Mouse (Mus musculus) right cerebral cortex, postnatal 36 days (tissue): ENCODE results near the gene Grik3.

ENCODE experiments used
- DNase-seq, 2 experiments: peaks; one replicate each; pipeline ENCODE4 v3.0.0; 2022; ENCODE audit warnings: low spot score in 2 of 2, mixed read lengths in 1 of 2

Grik3 gene

DNA sequence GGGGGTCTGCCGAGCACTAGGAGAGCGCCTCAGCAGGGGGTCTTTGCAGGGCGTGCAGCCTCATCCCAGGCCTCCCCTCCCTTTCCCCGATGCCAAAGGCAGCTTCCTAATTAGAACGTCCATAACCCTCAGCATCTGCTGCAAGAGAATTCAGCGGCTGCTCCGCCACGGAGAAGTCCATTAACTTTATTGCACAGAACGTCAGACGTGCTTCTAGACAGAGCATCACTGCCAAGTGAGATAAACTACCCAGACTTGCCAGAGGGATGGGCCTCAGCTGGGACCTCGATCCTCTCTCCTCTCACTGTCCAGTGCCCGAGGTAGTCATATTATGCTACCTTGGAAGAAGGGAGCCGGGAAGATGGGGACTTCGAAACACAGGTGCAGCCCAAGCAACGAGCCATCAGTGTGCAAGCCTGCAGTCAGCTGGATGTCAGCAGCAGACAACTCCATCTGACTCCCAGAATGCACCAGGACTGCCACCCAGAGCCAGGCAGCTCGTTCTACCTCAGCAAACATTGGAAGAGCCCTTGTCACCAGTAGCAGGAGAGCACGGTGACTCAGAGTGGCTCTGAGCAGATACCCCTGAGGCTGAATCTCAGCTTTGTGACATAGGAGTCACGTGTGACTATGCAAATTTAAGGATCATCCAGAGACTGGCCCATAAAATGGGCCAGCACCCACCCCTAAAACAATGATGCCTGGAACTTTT is 228.1 kb downstream of the Grik3 start:
- no peak for DNase-seq

DNA sequence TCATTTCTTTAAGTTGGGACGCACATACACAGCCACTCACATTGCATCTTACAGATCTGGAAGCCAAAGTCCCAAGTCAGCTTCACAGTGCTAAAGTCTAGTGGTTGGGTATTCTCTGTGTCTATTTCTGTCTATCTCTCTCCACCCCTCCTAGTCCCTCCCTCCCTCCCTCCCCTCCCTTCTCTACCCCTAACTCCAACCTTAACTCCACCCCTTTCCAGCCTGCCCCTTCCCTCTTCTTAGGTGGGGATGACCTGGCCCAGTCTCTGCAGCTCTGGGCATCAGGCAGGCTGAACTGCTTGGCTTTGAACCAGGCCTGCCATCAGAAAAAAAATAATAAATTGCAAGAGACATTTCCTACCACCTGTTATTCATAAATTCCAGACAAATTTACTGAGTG is 235.7 kb downstream of the Grik3 start:
- no peak for DNase-seq

DNA sequence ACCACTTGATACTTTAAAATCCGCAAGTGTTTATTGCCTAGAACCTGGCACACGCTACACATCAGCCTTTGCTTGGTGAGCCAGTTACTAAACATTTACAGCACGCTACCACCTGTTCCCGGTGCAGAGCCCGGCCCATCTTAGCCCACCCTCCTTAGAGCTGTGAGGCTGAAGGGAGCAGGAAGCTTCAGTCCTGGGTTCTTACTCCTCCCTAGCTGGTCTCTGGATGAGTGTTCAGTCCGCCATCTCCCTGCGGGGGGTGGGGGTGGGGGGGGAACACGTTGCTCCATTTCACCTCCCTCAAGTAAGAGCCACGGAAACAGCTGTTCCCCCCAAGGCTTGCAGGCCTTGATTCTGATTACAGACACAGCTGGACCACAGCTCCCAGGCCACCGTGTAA is 236.5 kb downstream of the Grik3 start:
- no peak for DNase-seq

DNA sequence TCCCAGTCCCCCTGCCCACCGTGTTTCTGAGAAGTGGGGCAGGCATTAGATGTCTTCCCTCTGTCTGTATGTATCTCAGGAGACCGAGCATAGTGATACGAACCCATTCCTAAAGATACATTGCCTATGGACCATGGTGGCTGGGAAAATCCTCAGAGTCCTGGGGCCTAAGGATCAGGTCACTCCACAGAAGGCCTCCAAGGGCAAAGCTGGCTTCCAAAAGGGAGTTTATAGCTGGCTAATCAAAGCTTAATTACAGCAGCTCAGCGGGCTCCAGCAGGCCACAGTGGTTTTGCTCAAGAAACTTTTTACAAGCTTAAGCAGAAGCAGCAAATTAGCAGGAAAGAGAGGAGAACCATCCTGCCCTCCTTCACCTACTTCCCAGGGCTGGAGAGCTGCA is 237.1 kb downstream of the Grik3 start:
- DNase-seq = no peak

DNA sequence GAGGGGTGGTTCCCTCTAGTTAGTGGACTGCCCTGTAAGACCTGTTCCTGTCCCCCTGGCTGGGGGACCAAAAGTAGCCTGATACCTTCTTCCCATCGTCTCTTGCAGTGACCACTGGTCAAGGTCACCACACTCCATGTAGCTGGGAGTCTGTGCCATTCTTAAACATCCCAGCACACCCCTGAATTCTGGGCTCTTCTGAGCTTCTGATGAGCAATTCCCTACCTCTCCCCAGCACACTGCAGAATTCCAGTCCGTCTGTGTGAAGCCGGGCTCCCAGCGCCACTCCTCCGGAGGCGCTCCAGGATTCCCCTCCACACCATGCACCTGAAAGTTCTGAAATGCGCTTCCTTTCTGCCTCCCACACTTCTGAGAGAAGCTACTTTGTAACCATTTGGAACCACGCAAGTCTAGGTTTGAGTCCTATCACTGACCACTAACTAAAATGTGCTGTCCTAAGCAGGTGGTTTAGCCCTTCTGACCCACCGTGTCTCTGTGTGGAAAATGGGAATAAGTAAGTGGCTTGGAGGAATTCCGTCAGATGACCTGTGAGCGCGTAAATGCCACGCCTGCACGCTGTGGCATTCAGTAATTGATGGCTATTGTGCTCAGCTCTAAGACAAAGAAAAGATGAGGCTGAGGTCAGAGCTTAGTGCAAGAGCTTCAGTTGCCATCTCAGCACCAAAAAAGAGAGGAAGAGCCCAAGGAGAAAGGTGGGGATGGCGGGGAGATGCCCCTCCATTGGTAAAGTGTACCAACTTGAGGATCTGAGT is 237.8 kb downstream of the Grik3 start:
- no peak for DNase-seq

DNA sequence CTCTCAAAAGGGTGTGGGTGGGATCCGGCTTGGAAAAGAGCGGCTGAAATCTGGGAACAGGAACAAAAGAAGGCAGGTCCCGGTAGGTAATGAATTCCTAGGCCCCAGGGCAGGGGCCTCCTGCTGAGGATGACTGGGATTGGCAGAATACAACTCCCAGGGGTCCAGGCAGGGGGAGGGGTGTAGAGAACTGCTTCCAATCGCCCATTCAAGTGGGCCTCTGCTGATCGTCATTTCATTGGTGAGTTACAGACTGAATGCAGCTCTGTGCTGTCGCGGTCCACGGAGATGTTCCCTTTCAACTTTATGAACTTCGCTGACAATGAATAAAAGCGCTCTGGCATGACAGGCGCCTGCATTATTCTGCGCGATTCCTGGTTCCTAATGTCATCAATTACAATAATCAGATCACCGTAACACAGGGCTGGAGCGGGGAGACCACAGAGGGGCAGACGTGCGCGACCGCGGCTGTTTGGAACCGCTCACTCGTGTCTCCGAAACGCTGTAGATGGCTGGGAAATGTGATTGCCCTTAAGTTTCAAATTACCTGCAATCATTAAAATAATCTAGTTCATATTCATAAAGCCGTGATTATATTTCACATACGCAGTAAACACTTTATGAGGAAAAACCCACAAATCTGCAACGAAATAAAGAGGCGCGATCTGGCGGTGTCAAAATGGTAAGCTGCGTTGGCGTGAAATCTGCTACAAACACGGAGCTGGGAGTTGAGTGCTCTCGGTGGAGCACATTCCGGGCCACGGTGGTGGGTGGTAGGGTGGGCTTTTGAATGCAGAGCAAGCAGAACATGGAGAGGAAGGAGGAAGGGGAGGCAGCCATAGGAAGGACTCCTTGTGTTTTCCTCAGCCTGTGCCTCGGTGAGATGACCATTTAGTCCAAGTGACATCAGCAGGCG is 239.1 kb downstream of the Grik3 start:
- DNase-seq = no peak

DNA sequence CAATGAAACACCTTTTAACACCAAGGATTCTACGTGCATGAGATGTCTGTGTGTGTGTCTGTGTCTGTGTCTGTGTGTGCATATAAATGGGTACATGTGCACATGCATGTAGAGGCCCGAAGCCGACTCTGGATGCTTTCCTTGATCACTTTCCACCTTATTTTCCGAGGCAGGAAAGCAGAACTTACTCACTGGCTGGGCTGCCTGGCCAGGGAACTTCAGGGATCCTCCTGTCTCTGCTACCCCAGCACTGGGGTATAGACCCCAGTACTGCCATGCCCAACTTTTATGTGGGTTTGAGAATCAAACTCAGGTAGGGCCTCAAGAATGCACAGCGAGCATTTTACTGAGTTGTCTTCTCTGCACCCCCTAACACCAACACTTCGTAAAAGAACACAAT is 240.3 kb downstream of the Grik3 start:
- DNase-seq = no peak

DNA sequence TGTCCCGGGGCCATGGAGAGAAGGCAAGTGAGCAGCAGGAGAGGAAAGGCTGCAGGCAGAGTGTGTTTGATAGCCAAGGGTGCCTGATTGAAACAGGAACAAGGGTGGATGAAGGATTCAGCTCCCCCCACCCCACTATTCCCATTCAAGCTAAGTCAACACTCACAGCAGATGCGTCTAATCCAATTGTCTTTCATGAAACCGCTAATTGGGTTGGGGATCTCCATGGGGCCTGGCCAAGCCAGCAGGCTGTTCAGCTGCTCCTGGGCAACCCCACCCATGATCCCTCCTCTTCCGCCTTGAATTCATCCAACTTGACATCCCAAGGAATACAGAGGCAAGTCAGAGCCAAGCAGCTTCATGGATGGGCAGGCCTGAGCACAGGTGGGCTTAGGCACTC is 246.3 kb downstream of the Grik3 start:
- no peak for DNase-seq

DNA sequence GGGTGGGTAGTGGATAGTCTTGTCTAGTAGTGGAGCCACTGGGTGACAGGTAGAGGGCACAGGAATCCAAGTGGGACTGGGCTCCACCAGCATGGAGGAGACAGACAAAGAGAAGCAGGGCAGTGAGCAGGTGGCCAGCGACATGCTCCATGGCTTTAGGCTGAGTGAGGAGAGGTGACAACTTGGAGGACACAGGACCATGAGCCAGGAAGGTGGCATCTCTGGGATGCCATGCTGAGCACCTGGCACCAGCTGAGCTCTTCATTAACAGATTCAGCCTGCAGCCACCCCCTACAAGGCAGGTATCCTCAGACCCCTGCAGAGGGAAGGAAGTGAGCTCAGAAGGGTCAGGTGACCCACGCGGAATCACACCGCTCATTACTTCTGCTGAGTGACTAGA is 248.3 kb downstream of the Grik3 start:
- DNase-seq = no peak

DNA sequence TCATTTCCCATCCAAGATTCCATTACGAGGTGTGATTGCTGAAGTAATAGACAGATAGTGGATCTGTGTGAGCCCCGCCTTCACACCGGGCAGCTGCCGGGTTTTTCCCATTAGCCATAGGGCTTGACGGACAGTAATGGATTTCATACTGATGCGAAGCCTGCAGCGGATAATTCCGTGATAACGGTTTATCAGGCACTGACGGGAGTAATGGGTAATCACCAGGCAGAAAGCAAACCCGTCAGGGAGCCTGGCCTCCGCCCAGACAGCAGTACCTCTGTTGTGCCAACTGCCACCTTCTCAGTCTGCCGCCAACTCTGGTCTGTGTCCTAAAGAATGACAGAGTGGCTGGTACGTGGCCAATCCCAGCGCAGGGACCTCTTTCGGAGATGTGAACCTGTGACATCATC is 251.7 kb downstream of the Grik3 start:
- DNase-seq = no peak

DNA sequence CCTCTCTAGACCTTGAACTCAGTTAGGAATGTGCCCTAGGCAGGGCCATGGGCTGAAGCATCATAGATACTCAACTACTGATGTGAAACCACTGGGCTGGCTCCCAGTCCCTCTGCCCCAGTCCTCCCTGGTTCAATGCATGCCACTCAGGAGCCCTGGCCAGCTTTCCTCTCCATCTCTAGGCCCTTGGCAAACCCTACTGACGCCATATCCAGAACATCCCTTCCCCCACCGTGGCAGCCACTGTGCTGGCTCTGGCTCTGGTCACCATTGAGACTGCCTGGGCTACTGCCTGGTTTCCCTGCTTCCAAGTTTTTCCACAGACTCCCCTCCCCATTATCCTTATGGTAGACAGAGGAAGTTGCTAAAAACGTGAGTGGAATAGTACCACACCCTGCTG is 255.4 kb downstream of the Grik3 start:
- no peak for DNase-seq

DNA sequence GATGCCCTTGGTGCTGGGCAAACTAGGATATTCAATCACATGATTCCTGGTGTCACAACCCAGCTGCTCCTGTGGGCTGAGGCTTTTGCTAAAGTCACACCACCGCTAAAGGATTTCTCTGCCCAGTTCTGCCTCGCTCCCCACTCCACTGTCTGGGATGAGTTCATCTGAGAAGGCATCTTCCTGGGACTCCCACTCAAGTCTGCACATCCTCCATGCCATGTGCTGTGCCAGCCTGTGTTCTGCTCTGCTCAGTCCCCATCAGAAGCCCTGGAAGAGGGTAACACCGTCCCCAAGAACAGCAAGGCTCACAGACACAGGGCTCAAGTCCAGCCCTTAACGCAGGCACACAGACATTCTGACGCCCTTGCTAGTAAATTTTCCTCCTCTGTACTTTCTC is 265.9 kb downstream of the Grik3 start:
- peak in 1 of 2 experiments; percentile 14 for DNase-seq

DNA sequence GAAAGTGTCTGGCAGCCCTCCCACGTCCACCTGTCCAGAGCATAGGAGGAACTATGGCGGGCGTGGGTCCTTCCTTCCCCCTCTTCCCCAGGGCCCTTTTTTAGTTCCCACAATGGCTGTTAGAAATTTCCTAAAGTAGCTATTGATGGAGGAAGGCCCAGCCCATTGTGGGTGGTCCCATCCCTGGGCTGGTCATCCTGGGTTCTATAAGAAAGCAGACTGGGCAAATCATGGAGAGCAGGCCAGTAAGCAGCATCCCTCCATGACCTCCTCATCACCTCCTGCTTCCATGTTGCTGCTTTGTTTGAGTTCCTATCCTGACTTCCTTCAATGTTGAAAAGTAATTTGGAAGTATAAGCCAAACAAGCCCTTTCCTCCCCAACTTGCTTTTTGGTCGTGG is 269.8 kb downstream of the Grik3 start:
- DNase-seq = no peak

DNA sequence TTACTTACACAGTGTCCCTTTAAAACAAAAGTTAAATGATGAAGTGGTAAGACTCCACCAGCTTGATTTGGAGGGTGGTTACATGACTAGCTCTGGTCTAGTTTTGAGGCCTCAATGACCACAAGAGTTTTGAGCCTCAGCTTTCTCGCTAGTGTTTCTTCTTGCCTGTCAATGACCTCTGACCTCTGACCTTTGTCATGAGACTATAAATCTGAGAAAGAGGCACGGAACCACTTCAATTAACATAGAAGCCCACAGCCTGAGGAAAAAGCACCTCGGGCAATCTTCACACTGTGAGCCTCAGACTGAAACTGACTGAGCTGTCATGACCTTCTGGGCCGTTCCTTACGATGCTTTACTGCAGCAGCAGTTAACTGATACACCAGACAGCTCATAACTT is 272.6 kb downstream of the Grik3 start:
- no peak for DNase-seq
